In genomic region chr17:86350791-86351261, GRCm38 (mm10) we compare ENCODE assay signal across 9 mouse cellular contexts.
A peak's percentile ranks its signal among the peaks of the same experiment; 100 is the strongest.
DNase-seq lines count a peak whose midpoint lies in the region; ATAC-seq and TF ChIP-seq lines count a peak whose summit lies in the region.
"Had no signal": no experiment of that assay in that cellular context is flagged by ENCODE, and none has a peak within 500 bp of the region (broad histone marks: within the 10 kb centered on the region; RNA-seq: fewer than 3 reads in every experiment).

No protein-coding gene starts in this region.

- no peak overlapping the region for H3K4me3 ChIP-seq in liver, embryonic 13.5 days (replicated peaks)
- no peak overlapping the region for H3K4me3 ChIP-seq in heart, embryonic 11.5 days (ENCODE audit: low read depth, low read length)
- H3K4me3 ChIP-seq in olfactory bulb, adult 2 months (ENCODE audit: insufficient read depth, low read depth, low read length): no peak overlapping the region

- no peaks in the 10 kb centered on the region for H3K27me3 ChIP-seq in liver, embryonic 13.5 days
- no peaks in the 10 kb centered on the region for H3K27me3 ChIP-seq in heart, embryonic 11.5 days (ENCODE audit: control insufficient read depth, insufficient read depth, low read length)

- no peak overlapping the region for H3K9ac ChIP-seq in liver, embryonic 13.5 days
- H3K9ac ChIP-seq in heart, embryonic 11.5 days (ENCODE audit: low read depth, low read length): no peak overlapping the region

- H3K36me3 ChIP-seq in liver, embryonic 13.5 days: no peaks in the 10 kb centered on the region
- H3K36me3 ChIP-seq in heart, embryonic 11.5 days (ENCODE audit: control insufficient read depth, insufficient read depth, low read length): no peaks in the 10 kb centered on the region

- no peak overlapping the region for H3K4me2 ChIP-seq in liver, embryonic 13.5 days
- H3K4me2 ChIP-seq in heart, embryonic 11.5 days: peak overlapping the region; percentile 30

- no peak for ATAC-seq in liver, embryonic 13.5 days (ENCODE audit: low read depth)
- ATAC-seq in heart, embryonic 11.5 days (replicated peaks; ENCODE audit: insufficient number of reproducible peaks, low FRiP score, low TSS enrichment): no peak

- H3K27ac ChIP-seq in liver, embryonic 13.5 days: peak overlapping the region; percentile 13; the same call in 1 of the 2 replicates
- peak overlapping the region; percentile 41; the same call in 1 of the 2 replicates for H3K27ac ChIP-seq in heart, embryonic 11.5 days (ENCODE audit: low read depth, low read length)
- H3K27ac ChIP-seq in olfactory bulb, adult 2 months (ENCODE audit: insufficient read depth, low read depth, low read length): peak overlapping the region; percentile 53; the same call in 1 of the 2 replicates

- H3K9me3 ChIP-seq in liver, embryonic 13.5 days (replicated peaks): no peaks in the 10 kb centered on the region
- H3K9me3 ChIP-seq in heart, embryonic 11.5 days (replicated peaks; ENCODE audit: control insufficient read depth, low read length): no peaks in the 10 kb centered on the region

- DNase-seq in liver, embryonic 13.5 days: no peak
- no peak for DNase-seq in liver
- peak; percentile 72 for DNase-seq in cerebellum, adult 8-10 months
- DNase-seq in right cerebral cortex, postnatal 10 days (ENCODE audit: low spot score in 2 of 2): no peak
- DNase-seq in adrenal gland, adult 18-20 months (ENCODE audit: low spot score in 2 of 2): no peak
- DNase-seq in thymus, postnatal 4 days: no peak
- DNase-seq: right cerebral cortex, postnatal 4 days had no signal

- TF ChIP-seq CTCF in olfactory bulb, adult 2 months (IDR thresholded peaks at IDR 0.05; ENCODE audit: insufficient read depth, low read depth, low read length): no peak

- no peak for TF ChIP-seq POLR2A in olfactory bulb, adult 2 months (IDR thresholded peaks at IDR 0.05; ENCODE audit: insufficient read depth, low read depth, low read length)

- peaks cover 7% of the 10 kb centered on the region; the same call in 1 of the 2 replicates for H3K4me1 ChIP-seq in liver, embryonic 13.5 days (replicated peaks)
- peaks cover 43% of the 10 kb centered on the region for H3K4me1 ChIP-seq in heart, embryonic 11.5 days (ENCODE audit: control insufficient read depth, insufficient read depth, low read length)
- peaks cover 13% of the 10 kb centered on the region for H3K4me1 ChIP-seq in olfactory bulb, adult 2 months (ENCODE audit: control insufficient read depth, insufficient read depth, low read length)

- WGBS in liver, embryonic 13.5 days (ENCODE audit: insufficient replicate concordance): 62% methylated on average over 12 of the region's 12 CpGs
- 43% methylated on average over 12 of the region's 12 CpGs for WGBS in heart, embryonic 11.5 days (ENCODE audit: insufficient replicate concordance)
- 26% methylated on average over 12 of the region's 12 CpGs for WGBS in olfactory bulb, adult 2 months
